Mouse (Mus musculus): ENCODE data around the gene Camk1.

DNA sequence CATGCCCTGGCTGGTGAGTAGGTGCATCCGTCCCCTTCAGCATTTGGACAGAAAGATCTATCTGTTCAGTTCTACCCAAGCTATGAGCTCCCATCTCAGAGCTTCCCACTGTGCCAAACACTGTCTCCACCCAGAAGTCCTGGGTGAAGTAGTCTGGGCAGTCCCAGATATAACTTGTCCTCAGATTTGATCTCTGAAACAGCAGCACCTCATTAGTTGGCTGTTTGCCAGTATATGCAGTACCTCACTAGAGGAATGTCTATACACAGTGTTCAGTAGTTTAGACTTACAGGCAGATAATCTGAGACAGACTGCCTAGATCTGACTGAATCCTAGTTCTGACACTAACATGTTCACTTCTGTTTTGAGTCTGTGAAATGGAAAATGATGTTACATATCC is 14.4 kb downstream of the Camk1 start:
- TF ChIP-seq CTCF (IDR thresholded peaks at IDR 0.05; ENCODE audit: control insufficient read depth, insufficient read depth, insufficient replicate concordance, low read depth, low read length), result no peak
- TF ChIP-seq POLR2A (IDR thresholded peaks at IDR 0.05; ENCODE audit: control insufficient read depth, low read depth, low read length), result no peak

Data from testis, adult 2 months (tissue).